Mouse (Mus musculus) small intestine, adult 2 months (tissue): ENCODE measurements around the gene Cfap45.

Source experiments
- CTCF ChIP-seq: fragments of 200-500 bp; IDR thresholded peaks from 2 replicates; pipeline ENCODE4 v1.5.1; 2012; ENCODE audit warnings: low read depth, mild to moderate bottlenecking, control low read depth, inconsistent platforms, low read length, moderate library complexity, mixed read lengths; ENCODE audit not compliant: insufficient replicate concordance, insufficient read length; ENCODE audit errors: extremely low read depth
- POLR2A ChIP-seq: fragments of 200-500 bp; IDR thresholded peaks from 2 replicates; pipeline ENCODE4 v1.6.1; 2012; ENCODE audit warnings: low read depth, mild to moderate bottlenecking, control low read depth, inconsistent platforms, low read length, moderate library complexity

- no peak for TF ChIP-seq CTCF
- TF ChIP-seq POLR2A, result no peak
Measured at GRCm38 (mm10) chr1:172532551-172532950, 11.9 kb downstream of the Cfap45 start.
